Mouse (Mus musculus) neural tube, embryonic 13.5 days (tissue): Measurements from ENCODE around the gene Il10rb. TPM values are rescaled to one million over a fixed set of nuclear protein-coding genes. Genes with fewer than 3 reads are reported as not detected.

Experiments used
- ATAC-seq: fragments of 200-750 bp; cut with Nextera tagmentation; 2 replicates; pipeline ENCODE4 v1.8.0; 2017; ENCODE audit warnings: low read depth, mild to moderate bottlenecking, moderate TSS enrichment, moderate library complexity
- H3K27ac ChIP-seq: fragments of 300-500 bp; sonication (generic); replicated peaks from 2 replicates; pipeline ENCODE4 v1.5.1; 2015; ENCODE audit warnings: moderate library complexity, mild to moderate bottlenecking, inconsistent platforms
- H3K27me3 ChIP-seq: fragments of 300-500 bp; sonication (generic); 2 replicates; pipeline ENCODE4 v1.6.1; 2015; ENCODE audit warnings: mild to moderate bottlenecking, inconsistent platforms
- H3K36me3 ChIP-seq: fragments of 300-500 bp; sonication (generic); 2 replicates; pipeline ENCODE4 v1.6.1; 2015; ENCODE audit warnings: mild to moderate bottlenecking, inconsistent platforms
- H3K4me1 ChIP-seq: fragments of 300-500 bp; sonication (generic); replicated peaks from 2 replicates; pipeline ENCODE4 v1.6.1; 2015; ENCODE audit warnings: inconsistent platforms
- H3K4me2 ChIP-seq: fragments of 300-500 bp; sonication (generic); 2 replicates; pipeline ENCODE4 v1.6.1; 2015; ENCODE audit warnings: inconsistent platforms, mild to moderate bottlenecking, moderate library complexity
- H3K4me3 ChIP-seq: fragments of 300-500 bp; sonication (generic); 2 replicates; pipeline ENCODE4 v1.5.1; 2015; ENCODE audit warnings: mild to moderate bottlenecking, inconsistent platforms
- H3K9ac ChIP-seq: fragments of 300-500 bp; sonication (generic); 2 replicates; pipeline ENCODE4 v1.6.1; 2015; ENCODE audit warnings: moderate library complexity, mild to moderate bottlenecking, inconsistent platforms
- H3K9me3 ChIP-seq: fragments of 300-500 bp; sonication (generic); 2 replicates; pipeline ENCODE4 v1.6.1; 2016; ENCODE audit warnings: inconsistent platforms
- WGBS: fragments of 180-500 bp; shearing (Covaris S2); methylation state at CpG from one replicate; pipeline ENCODE4 v1.1.7; 2015; 5-methylcytosine and 5-hydroxymethylcytosine counted together
- polyA plus RNA-seq: library from polyadenylated mRNA; unstranded; fragments of >200 nt; fragmentation: Nextera tagmentation; extraction: Ambion mirVana; gene quantifications from 2 replicates; pipeline ENCODE4 v1.2.1, GENCODE M21; 2015

The Il10rb gene
- polyA plus RNA-seq, 1 experiment from 2014 or later: 11.8 TPM

GRCm38 (mm10) chr16:91446778-91447511, 41.0 kb downstream of the Il10rb start:
- H3K4me2 ChIP-seq: no peak overlapping the region
- H3K9me3 ChIP-seq: no peaks in the 10 kb centered on the region
- H3K36me3 ChIP-seq: no peaks in the 10 kb centered on the region
- no peak overlapping the region for H3K4me3 ChIP-seq
- 83% methylated on average over 8 of the region's 8 CpGs for WGBS
- H3K27me3 ChIP-seq: no peaks in the 10 kb centered on the region
- H3K4me1 ChIP-seq: no peaks in the 10 kb centered on the region
- no peak overlapping the region for H3K27ac ChIP-seq
- H3K9ac ChIP-seq: no peak overlapping the region
- no peak for ATAC-seq

- Histone ChIP-seq H3K27ac (no peak overlapping the region), H3K9ac (no peak overlapping the region), H3K36me3 (no peaks in the 10 kb centered on the region), H3K4me3 (no peak overlapping the region), H3K9me3 (no peaks in the 10 kb centered on the region), H3K27me3 (no peaks in the 10 kb centered on the region), H3K4me1 (no peaks in the 10 kb centered on the region), H3K4me2 (no peak overlapping the region)
- no peak for ATAC-seq
- 89% methylated on average over 6 of the region's 6 CpGs for WGBS
Measured at GRCm38 (mm10) chr16:91447512-91447900, 41.5 kb downstream of the Il10rb start.

- no peak overlapping the region for H3K4me2 ChIP-seq
- H3K36me3 ChIP-seq: no peaks in the 10 kb centered on the region
- H3K27me3 ChIP-seq: no peaks in the 10 kb centered on the region
- H3K4me3 ChIP-seq: no peak overlapping the region
- H3K9me3 ChIP-seq: no peaks in the 10 kb centered on the region
- WGBS: 93% methylated on average over 5 of the region's 5 CpGs
- no peak overlapping the region for H3K9ac ChIP-seq
- H3K27ac ChIP-seq: no peak overlapping the region
- no peak for ATAC-seq
- no peaks in the 10 kb centered on the region for H3K4me1 ChIP-seq
Measured at GRCm38 (mm10) chr16:91448088-91448487, 42.1 kb downstream of the Il10rb start.

- H3K4me3 ChIP-seq: no peak overlapping the region
- H3K9ac ChIP-seq: no peak overlapping the region
- H3K27me3 ChIP-seq: no peaks in the 10 kb centered on the region
- no peaks in the 10 kb centered on the region for H3K9me3 ChIP-seq
- ATAC-seq: no peak
- no peaks in the 10 kb centered on the region for H3K36me3 ChIP-seq
- H3K27ac ChIP-seq: no peak overlapping the region
- H3K4me1 ChIP-seq: no peaks in the 10 kb centered on the region
- H3K4me2 ChIP-seq: no peak overlapping the region
- WGBS: 83% methylated on average over 7 of the region's 7 CpGs
Measured at GRCm38 (mm10) chr16:91448895-91449294, 42.9 kb downstream of the Il10rb start.

- Histone ChIP-seq H3K4me3 (no peak overlapping the region), H3K27ac (no peak overlapping the region), H3K27me3 (no peaks in the 10 kb centered on the region), H3K4me1 (no peaks in the 10 kb centered on the region), H3K4me2 (no peak overlapping the region), H3K9me3 (no peaks in the 10 kb centered on the region), H3K36me3 (no peaks in the 10 kb centered on the region), H3K9ac (no peak overlapping the region)
- no peak for ATAC-seq
- 87% methylated on average over 12 of the region's 12 CpGs for WGBS
Measured at GRCm38 (mm10) chr16:91450137-91451064, 44.4 kb downstream of the Il10rb start.

- ATAC-seq: no peak
- 94% methylated on average over 2 of the region's 2 CpGs for WGBS
- H3K4me1 ChIP-seq: no peaks in the 10 kb centered on the region
- no peak overlapping the region for H3K4me3 ChIP-seq
- no peak overlapping the region for H3K9ac ChIP-seq
- H3K36me3 ChIP-seq: no peaks in the 10 kb centered on the region
- H3K27me3 ChIP-seq: no peaks in the 10 kb centered on the region
- no peaks in the 10 kb centered on the region for H3K9me3 ChIP-seq
- no peak overlapping the region for H3K4me2 ChIP-seq
- no peak overlapping the region for H3K27ac ChIP-seq
Measured at GRCm38 (mm10) chr16:91451949-91452348, 46.0 kb downstream of the Il10rb start.

- H3K27ac ChIP-seq: no peak overlapping the region
- H3K9ac ChIP-seq: no peak overlapping the region
- H3K4me3 ChIP-seq: no peak overlapping the region
- H3K4me1 ChIP-seq: no peaks in the 10 kb centered on the region
- no peaks in the 10 kb centered on the region for H3K9me3 ChIP-seq
- no peaks in the 10 kb centered on the region for H3K27me3 ChIP-seq
- no peak for ATAC-seq
- WGBS: 79% methylated on average over 6 of the region's 6 CpGs
- H3K36me3 ChIP-seq: no peaks in the 10 kb centered on the region
- no peak overlapping the region for H3K4me2 ChIP-seq
Measured at GRCm38 (mm10) chr16:91452363-91452896, 46.5 kb downstream of the Il10rb start.

GRCm38 (mm10) chr16:91455868-91456267, 49.9 kb downstream of the Il10rb start:
- WGBS: 83% methylated on average over 4 of the region's 4 CpGs
- no peak overlapping the region for H3K4me2 ChIP-seq
- H3K27ac ChIP-seq: no peak overlapping the region
- no peak overlapping the region for H3K4me3 ChIP-seq
- no peaks in the 10 kb centered on the region for H3K36me3 ChIP-seq
- no peak for ATAC-seq
- no peaks in the 10 kb centered on the region for H3K9me3 ChIP-seq
- H3K9ac ChIP-seq: no peak overlapping the region
- H3K4me1 ChIP-seq: 0 out of 2 replicates have a peak, but pooled peaks cover 3% of the 10 kb centered on the region
- no peaks in the 10 kb centered on the region for H3K27me3 ChIP-seq

GRCm38 (mm10) chr16:91458301-91458746, 52.4 kb downstream of the Il10rb start:
- H3K27me3 ChIP-seq: no peaks in the 10 kb centered on the region
- H3K9me3 ChIP-seq: no peaks in the 10 kb centered on the region
- H3K4me1 ChIP-seq: 0 out of 2 replicates have a peak, but pooled peaks cover 3% of the 10 kb centered on the region
- no peak overlapping the region for H3K27ac ChIP-seq
- no peak for ATAC-seq
- no peak overlapping the region for H3K4me2 ChIP-seq
- no peak overlapping the region for H3K9ac ChIP-seq
- no peak overlapping the region for H3K4me3 ChIP-seq
- no peaks in the 10 kb centered on the region for H3K36me3 ChIP-seq
- 81% methylated on average over 21 of the region's 21 CpGs for WGBS

- Histone ChIP-seq H3K27me3 (no peaks in the 10 kb centered on the region), H3K9me3 (no peaks in the 10 kb centered on the region), H3K4me2 (no peak overlapping the region), H3K9ac (no peak overlapping the region), H3K36me3 (no peaks in the 10 kb centered on the region), H3K27ac (no peak overlapping the region), H3K4me3 (no peak overlapping the region), H3K4me1 (peaks cover 5% of the 10 kb centered on the region)
- ATAC-seq: 0 out of 2 replicates have a peak, but pooled peaks have one; percentile 32
- 43% methylated on average over 5 of the region's 5 CpGs for WGBS
Measured at GRCm38 (mm10) chr16:91458976-91459375, 53.0 kb downstream of the Il10rb start.

- no peak overlapping the region for H3K4me2 ChIP-seq
- H3K9ac ChIP-seq: no peak overlapping the region
- WGBS: 92% methylated on average over 3 of the region's 3 CpGs
- no peaks in the 10 kb centered on the region for H3K27me3 ChIP-seq
- H3K36me3 ChIP-seq: no peaks in the 10 kb centered on the region
- peaks cover 9% of the 10 kb centered on the region for H3K4me1 ChIP-seq
- no peaks in the 10 kb centered on the region for H3K9me3 ChIP-seq
- ATAC-seq: no peak
- H3K4me3 ChIP-seq: no peak overlapping the region
- H3K27ac ChIP-seq: no peak overlapping the region
Measured at GRCm38 (mm10) chr16:91459396-91459795, 53.4 kb downstream of the Il10rb start.

GRCm38 (mm10) chr16:91459841-91460370, 53.9 kb downstream of the Il10rb start:
- Histone ChIP-seq H3K4me1 (peaks cover 9% of the 10 kb centered on the region), H3K27me3 (no peaks in the 10 kb centered on the region), H3K27ac (no peak overlapping the region), H3K36me3 (no peaks in the 10 kb centered on the region), H3K4me2 (no peak overlapping the region), H3K9me3 (no peaks in the 10 kb centered on the region), H3K9ac (no peak overlapping the region), H3K4me3 (no peak overlapping the region)
- no peak for ATAC-seq
- 71% methylated on average over 11 of the region's 11 CpGs for WGBS
